Mouse (Mus musculus) limb, embryonic 14.5 days (tissue): ENCODE measurements around the gene Lyve1. TPM values are rescaled to one million over a fixed set of nuclear protein-coding genes. Genes with fewer than 3 reads are reported as not detected.
A peak's percentile ranks its signal among the peaks of the same experiment; 100 is the strongest.

Source experiments
- ATAC-seq: fragments of 200-750 bp; cut with Nextera tagmentation; 2 replicates; pipeline ENCODE4 v1.8.0; 2017; ENCODE audit warnings: low read depth, moderate number of reproducible peaks, moderate TSS enrichment; ENCODE audit not compliant: low FRiP score
- DNase-seq: peaks from one replicate; pipeline ENCODE4 v3.0.0-alpha.2; 2015; ENCODE audit warnings: low spot score
- H3K27ac ChIP-seq: fragments of 300-500 bp; sonication (generic); replicated peaks from 2 replicates; pipeline ENCODE4 v1.5.1; 2014; ENCODE audit warnings: low read depth, mild to moderate bottlenecking, low read length, moderate library complexity, mixed read lengths
- H3K27me3 ChIP-seq: fragments of 300-500 bp; sonication (generic); 2 replicates; pipeline ENCODE4 v1.6.1; 2014; ENCODE audit warnings: low read length, mixed read lengths; ENCODE audit not compliant: control insufficient read depth, insufficient read depth
- H3K36me3 ChIP-seq: fragments of 300-500 bp; sonication (generic); 2 replicates; pipeline ENCODE4 v1.6.1; 2014; ENCODE audit warnings: mild to moderate bottlenecking, low read length, moderate library complexity, mixed read lengths; ENCODE audit not compliant: control insufficient read depth, insufficient read depth
- H3K4me1 ChIP-seq: fragments of 300-500 bp; sonication (generic); 2 replicates; pipeline ENCODE4 v1.6.1; 2014; ENCODE audit warnings: antibody characterized with exemption, low read length, mixed read lengths; ENCODE audit not compliant: control insufficient read depth, insufficient read depth
- H3K4me2 ChIP-seq: fragments of 300-500 bp; sonication (generic); replicated peaks from 2 replicates; pipeline ENCODE4 v1.6.1; 2014; ENCODE audit warnings: low read depth, mild to moderate bottlenecking, low read length, moderate library complexity; ENCODE audit not compliant: severe bottlenecking
- H3K4me3 ChIP-seq: fragments of 300-500 bp; sonication (generic); replicated peaks from 2 replicates; pipeline ENCODE4 v1.5.1; 2014; ENCODE audit warnings: low read length
- H3K9ac ChIP-seq: fragments of 300-500 bp; sonication (generic); 2 replicates; pipeline ENCODE4 v1.6.1; 2014; ENCODE audit warnings: mild to moderate bottlenecking, low read depth, low read length, moderate library complexity; ENCODE audit not compliant: severe bottlenecking
- H3K9me3 ChIP-seq: fragments of 300-500 bp; sonication (generic); 2 replicates; pipeline ENCODE4 v1.6.1; 2016; ENCODE audit warnings: low read length; ENCODE audit not compliant: control insufficient read depth
- POLR2A ChIP-seq: fragments of 200-500 bp; IDR thresholded peaks from 2 replicates; pipeline ENCODE4 v1.8.0; 2012; ENCODE audit warnings: inconsistent platforms, mild to moderate bottlenecking, moderate library complexity, borderline replicate concordance; ENCODE audit not compliant: insufficient read depth, insufficient read length; ENCODE audit errors: extremely low read depth
- WGBS: fragments of 180-500 bp; shearing (Covaris S2); extraction: QIAGEN DNeasy Blood & Tissue Kit; methylation state at CpG from one replicate; pipeline ENCODE4 v1.1.7; 2014; 5-methylcytosine and 5-hydroxymethylcytosine counted together
- polyA plus RNA-seq, 2 experiments: library from polyadenylated mRNA; depleted of rRNA in 1 of 2; stranded (reverse) in 1 of 2; unstranded in 1 of 2; fragments of >200 nt; fragmentation: Nextera tagmentation in 1 of 2; extraction: Ambion mirVana in 1 of 2; gene quantifications; 2 replicates each; pipeline versions ENCODE4 v1.2.1 to v1.2.3; 2012 to 2014

Lyve1 gene
- polyA plus RNA-seq, 2 experiments = 9.7 to 10.2 TPM

DNA sequence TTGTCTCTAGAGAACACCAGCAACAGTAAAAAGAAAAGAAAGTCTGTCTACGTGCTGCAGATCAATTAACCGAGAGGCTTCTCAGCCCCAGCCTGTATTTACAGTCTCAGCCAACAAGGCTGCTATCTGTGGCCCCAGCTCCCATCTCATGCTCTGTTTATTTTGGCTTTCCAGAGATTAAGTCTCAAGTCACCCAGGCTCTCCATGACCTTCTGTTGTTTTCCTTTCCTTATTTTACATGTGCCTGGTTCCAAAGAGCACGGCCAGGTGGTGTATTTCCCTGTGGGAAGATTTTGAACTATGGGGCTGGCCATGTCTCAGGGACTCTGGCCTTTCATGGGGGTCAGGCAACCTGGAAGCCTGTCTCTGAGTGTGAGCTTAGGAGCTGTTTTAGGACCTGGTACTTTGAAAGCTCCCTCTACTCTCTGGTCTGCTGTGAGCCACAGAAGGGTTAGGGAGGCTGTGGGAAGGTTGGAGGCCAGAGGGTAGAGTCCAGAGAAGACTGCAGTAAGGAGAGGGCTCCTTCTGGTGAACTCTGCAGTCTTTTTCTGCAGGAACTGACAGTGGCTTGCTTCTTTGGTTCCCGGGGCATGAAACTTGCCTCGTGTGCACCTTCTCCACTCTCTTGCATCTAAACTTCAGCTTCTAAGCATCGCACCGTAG is 11.4 kb downstream of the Lyve1 start:
- Histone ChIP-seq H3K36me3 (no peaks in the 10 kb centered on the region), H3K4me2 (no peak overlapping the region), H3K27ac (no peak overlapping the region), H3K9ac (no peak overlapping the region; the same call in 1 of the 2 replicates), H3K9me3 (no peaks in the 10 kb centered on the region), H3K4me3 (no peak overlapping the region), H3K27me3 (no peaks in the 10 kb centered on the region), H3K4me1 (peaks cover 4% of the 10 kb centered on the region)
- WGBS = 58% methylated on average over 7 of the region's 7 CpGs
- TF ChIP-seq POLR2A = no peak
- ATAC-seq = no peak
- no peak for DNase-seq

DNA sequence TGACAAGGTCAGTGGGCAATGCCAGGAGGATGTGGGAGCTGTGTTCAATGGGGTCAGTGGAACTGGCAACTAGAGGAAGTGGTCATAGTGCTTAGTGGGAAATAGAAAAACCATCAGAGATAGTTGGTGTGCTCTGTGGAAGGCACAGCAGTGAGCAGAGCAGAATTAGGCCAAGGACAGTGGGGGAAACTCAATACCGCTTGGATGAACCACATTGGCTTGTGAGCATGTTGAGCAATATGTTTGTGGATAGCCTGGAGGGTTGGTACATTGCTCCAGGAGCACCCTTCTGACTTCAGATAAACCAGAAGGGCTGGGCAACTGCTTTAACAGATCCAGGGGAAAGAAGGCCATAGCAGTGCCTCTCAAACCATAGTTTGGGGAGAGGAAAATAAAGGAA is 14.7 kb downstream of the Lyve1 start:
- ATAC-seq (no peak), DNase-seq (no peak)
- Histone ChIP-seq H3K27ac (no peak overlapping the region), H3K36me3 (no peaks in the 10 kb centered on the region), H3K27me3 (no peaks in the 10 kb centered on the region), H3K4me3 (no peak overlapping the region), H3K9ac (no peak overlapping the region), H3K9me3 (no peaks in the 10 kb centered on the region), H3K4me2 (no peak overlapping the region), H3K4me1 (peaks cover 8% of the 10 kb centered on the region)
- WGBS = 94% methylated on average over 1 of the region's 1 CpGs
- TF ChIP-seq POLR2A = no peak

DNA sequence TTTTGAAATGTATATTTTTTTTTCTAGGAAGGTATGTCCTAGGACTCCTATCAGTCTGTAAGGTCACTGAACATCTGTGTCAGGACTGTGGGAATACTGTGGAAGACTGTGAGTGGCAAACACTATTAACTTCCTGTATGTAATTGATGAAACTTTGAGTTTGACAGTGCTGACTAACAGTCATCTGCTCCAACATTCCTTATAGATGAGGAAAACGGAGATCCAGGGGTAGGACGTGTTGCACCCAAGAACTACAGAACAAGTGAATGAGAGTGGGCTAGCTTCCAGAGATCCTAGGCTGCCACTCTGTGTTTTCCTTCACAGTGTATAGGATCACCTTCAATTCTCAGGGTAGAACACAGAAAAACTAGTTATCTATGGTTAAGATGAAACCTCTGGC is 15.7 kb downstream of the Lyve1 start:
- Histone ChIP-seq H3K27me3 (no peaks in the 10 kb centered on the region), H3K4me1 (peaks cover 10% of the 10 kb centered on the region), H3K9me3 (no peaks in the 10 kb centered on the region), H3K27ac (no peak overlapping the region), H3K4me2 (no peak overlapping the region), H3K9ac (no peak overlapping the region), H3K36me3 (no peaks in the 10 kb centered on the region), H3K4me3 (no peak overlapping the region)
- DNase-seq = no peak
- TF ChIP-seq POLR2A = no peak
- no peak for ATAC-seq
- 86% methylated on average over 2 of the region's 2 CpGs for WGBS

DNA sequence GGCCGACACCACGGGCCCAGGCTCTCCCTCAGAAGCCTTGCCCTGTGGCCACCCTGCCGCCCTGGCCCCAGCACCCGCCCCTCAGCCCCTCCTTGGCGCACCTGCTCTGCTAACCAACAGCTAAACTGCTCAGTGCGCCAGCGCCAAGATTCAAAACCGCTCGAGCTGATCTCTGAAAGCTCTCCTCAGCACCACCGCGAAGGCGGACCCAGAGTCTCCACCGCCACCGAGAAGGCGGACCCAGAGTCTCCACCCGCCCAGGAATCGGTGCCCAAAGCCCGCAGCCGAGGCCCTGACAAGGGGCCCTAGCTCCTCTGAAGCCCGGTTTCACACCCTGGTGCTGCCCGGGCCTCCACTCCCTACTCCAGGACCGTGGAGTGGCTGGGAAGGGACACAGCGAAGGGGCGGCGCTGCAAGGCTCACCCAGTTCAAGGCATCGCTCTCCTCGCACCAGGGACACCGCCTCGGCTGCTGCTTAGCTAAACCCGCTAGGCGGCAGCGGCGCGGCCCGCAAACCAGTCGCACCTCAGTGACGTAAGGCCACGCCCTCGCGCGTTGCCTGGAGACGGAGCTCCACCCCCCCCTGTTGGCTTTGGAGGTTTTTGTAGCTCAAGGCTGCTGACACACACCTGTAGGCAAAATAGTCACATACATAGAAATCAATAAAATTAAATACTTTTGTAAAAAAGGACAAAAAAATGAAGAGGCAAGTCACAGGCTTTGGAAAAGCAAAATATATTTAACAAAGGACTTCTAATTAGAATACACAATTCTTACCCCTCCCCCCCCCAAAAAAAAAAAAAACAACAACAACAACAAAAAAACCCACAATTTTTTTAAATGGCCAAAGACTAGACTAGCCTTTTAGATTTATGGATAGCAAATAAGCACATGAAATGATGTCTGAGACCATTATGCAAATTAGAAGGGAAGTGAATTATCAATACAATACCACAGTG is 18.8 kb downstream of the Lyve1 start, which contains the start of gene Rnf141:
TSS of gene Rnf141 (minus strand) at position 542 of the 959 bp plus-strand sequence.
- WGBS = under 1% methylated on average over 39 of the region's 42 CpGs
- peak within 1 kb of the TSS; percentile 82 for H3K9ac ChIP-seq
- peak within 1 kb of the TSS; percentile 84 for H3K4me2 ChIP-seq
- 0 out of 2 replicates have a peak, but pooled peaks have one; percentile 48 for TF ChIP-seq POLR2A
- DNase-seq = peak; percentile 93
- H3K4me1 ChIP-seq = peaks cover 6% of the 10 kb centered on the region; the same call in 1 of the 2 replicates
- peak within 1 kb of the TSS; percentile 74 for H3K4me3 ChIP-seq
- no peaks in the 10 kb centered on the region for H3K27me3 ChIP-seq
- ATAC-seq = peak; percentile 95
- peak within 1 kb of the TSS; percentile 90 for H3K27ac ChIP-seq
- no peaks in the 10 kb centered on the region for H3K9me3 ChIP-seq
- H3K36me3 ChIP-seq = no peaks in the 10 kb centered on the region

DNA sequence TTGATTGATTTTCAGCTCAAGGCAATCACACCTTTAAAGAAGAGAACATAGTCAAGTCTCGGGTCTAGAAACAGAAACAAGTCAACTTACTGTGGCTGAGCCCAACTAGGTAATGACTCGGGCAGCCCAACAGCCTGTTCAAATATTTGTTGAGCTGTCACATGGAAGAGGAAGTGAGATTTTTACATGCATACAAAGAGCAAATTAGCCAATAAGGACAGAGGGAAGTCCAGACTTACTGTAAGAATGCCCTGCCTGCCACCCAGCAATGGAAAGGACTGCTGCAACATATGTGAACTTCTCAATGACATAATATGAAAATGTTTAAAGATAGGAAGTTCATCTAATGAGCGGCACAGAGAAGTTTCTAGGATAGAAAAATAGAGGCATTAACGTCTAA is 22.7 kb downstream of the Lyve1 start:
- no peak for ATAC-seq
- TF ChIP-seq POLR2A = no peak
- WGBS = 78% methylated on average over 4 of the region's 4 CpGs
- Histone ChIP-seq H3K4me3 (no peak overlapping the region), H3K36me3 (peaks cover 3% of the 10 kb centered on the region), H3K27ac (no peak overlapping the region), H3K27me3 (no peaks in the 10 kb centered on the region), H3K9ac (no peak overlapping the region), H3K9me3 (no peaks in the 10 kb centered on the region), H3K4me1 (peaks cover 6% of the 10 kb centered on the region; the same call in 1 of the 2 replicates), H3K4me2 (no peak overlapping the region)
- DNase-seq = no peak
